Mouse (Mus musculus): ENCODE data around the gene Vmn1r192. TPM values are rescaled to one million over a fixed set of nuclear protein-coding genes. Genes with fewer than 3 reads are reported as not detected.
"Not testable (repeated sequence)": the region's sequence is repeated elsewhere in the genome, so short reads cannot be mapped to it uniquely, and the experiment has no call there.

Gene Vmn1r192
- not detected in 2 replicates for polyA plus RNA-seq (2015; fragmentation: Nextera tagmentation; extraction: Ambion mirVana)

DNA sequence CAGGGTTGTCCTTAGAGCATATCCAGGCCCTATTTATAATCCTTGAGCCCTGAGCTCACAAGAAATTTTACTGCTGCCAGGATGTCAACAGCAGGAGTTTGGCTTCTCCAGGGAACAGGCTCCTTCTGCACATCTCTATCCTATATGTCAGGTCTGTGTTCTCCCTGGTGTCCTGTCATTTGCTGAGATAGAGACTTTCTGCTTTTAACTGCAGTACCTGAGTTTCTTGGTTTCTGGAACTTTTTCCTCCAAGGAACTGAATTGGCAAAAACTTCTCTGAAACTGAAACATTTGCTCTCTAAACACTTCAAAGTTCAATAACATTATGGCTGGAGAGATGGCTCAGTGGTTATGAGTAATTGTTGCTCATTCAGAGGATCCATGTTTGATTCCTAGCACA is at the start of gene Vmn1r192:
TSS of gene Vmn1r192 (minus strand) at position 101 of the 400 bp plus-strand sequence.
- Histone ChIP-seq H3K9me3 (replicated peaks) (no peaks in the 10 kb centered on the region), H3K36me3 (no peaks in the 10 kb centered on the region), H3K27me3 (no peaks in the 10 kb centered on the region), H3K4me2 (no peak within 1 kb of the TSS), H3K27ac (no peak within 1 kb of the TSS), H3K9ac (no peak within 1 kb of the TSS), H3K4me1 (replicated peaks) (no peaks in the 10 kb centered on the region), H3K4me3 (replicated peaks) (no peak within 1 kb of the TSS)
- DNase-seq (no peak), ATAC-seq (ENCODE audit: low read depth) (no peak)

DNA sequence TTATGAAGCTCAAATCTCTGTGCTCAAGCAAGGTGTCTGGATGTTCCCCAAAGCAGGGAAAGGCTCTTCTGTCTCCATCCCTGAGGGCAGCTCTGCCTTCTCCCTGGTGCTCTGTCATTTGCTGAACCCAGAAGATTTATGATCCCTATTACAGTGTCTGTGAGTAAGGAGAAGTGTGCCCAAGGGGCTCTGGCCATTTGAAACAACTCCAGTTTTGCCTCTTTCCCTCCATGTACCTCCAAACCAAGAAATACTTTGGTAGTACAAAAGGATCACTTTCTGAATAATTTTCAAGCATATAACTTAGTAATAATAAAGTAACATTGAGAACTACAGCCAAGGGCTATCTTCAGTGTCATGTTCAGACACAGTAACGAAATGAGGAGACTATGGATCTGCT is 32.1 kb upstream of the Vmn1r192 start, which contains the start of gene Vmn1r193:
TSS of gene Vmn1r193 (minus strand) at position 101 of the 400 bp plus-strand sequence.
- WGBS (ENCODE audit: insufficient replicate concordance): 40% methylated on average over 1 of the region's 1 CpGs
- H3K27me3 ChIP-seq; H3K9me3 ChIP-seq (replicated peaks); H3K4me3 ChIP-seq (replicated peaks); ATAC-seq (ENCODE audit: low read depth); H3K4me1 ChIP-seq (replicated peaks); H3K4me2 ChIP-seq; H3K9ac ChIP-seq; H3K36me3 ChIP-seq; DNase-seq; H3K27ac ChIP-seq: not testable (repeated sequence)

DNA sequence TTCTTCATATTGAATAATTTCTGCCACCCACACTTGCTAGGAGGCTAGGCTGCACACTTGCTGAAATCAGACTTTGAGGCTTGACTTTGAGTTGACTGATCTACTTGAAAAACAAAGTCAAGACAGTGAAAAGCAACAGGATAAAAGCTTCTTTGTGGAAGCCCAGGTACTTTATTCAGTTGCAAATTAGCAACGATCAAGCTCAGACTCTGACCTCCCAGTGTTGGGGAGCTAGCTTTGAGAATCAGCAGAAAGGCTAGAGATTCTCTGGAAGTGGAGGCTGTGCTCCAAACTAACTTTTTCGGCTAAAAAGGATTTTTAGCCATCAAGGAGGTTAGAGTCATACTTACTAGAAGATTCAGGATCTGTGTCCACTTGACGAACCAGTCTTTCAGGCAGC is 1.8 kb upstream of the Vmn1r192 start:
- not testable (repeated sequence) for H3K36me3 ChIP-seq; H3K9me3 ChIP-seq (replicated peaks); H3K9ac ChIP-seq; H3K27me3 ChIP-seq; H3K4me2 ChIP-seq; DNase-seq; H3K4me3 ChIP-seq (replicated peaks); H3K27ac ChIP-seq; H3K4me1 ChIP-seq (replicated peaks); ATAC-seq (ENCODE audit: low read depth)
- 59% methylated on average over 3 of the region's 3 CpGs for WGBS (ENCODE audit: insufficient replicate concordance)

- ATAC-seq (ENCODE audit: low read depth): no peak
Measured at GRCm38 (mm10) chr13:22190385-22190784, 556 bp downstream of the Vmn1r192 start.

GRCm38 (mm10) chr13:22189313-22189712 is 1.6 kb downstream of the Vmn1r192 start:
- no peak overlapping the region for H3K9ac ChIP-seq
- H3K4me1 ChIP-seq (replicated peaks): no peaks in the 10 kb centered on the region
- no peaks in the 10 kb centered on the region for H3K27me3 ChIP-seq
- 66% methylated on average over 2 of the region's 2 CpGs for WGBS (ENCODE audit: insufficient replicate concordance)
- H3K4me3 ChIP-seq (replicated peaks): no peak overlapping the region
- no peak overlapping the region for H3K4me2 ChIP-seq
- no peak overlapping the region for H3K27ac ChIP-seq
- no peaks in the 10 kb centered on the region for H3K36me3 ChIP-seq
- no peaks in the 10 kb centered on the region for H3K9me3 ChIP-seq (replicated peaks)
- DNase-seq (no peak), ATAC-seq (ENCODE audit: low read depth) (no peak)

More at GRCm38 (mm10) chr13:22190385-22190784, 556 bp downstream of the Vmn1r192 start:
- Histone ChIP-seq H3K36me3 (no peaks in the 10 kb centered on the region), H3K4me1 (replicated peaks) (no peaks in the 10 kb centered on the region), H3K9ac (no peak overlapping the region), H3K4me3 (replicated peaks) (no peak overlapping the region), H3K4me2 (no peak overlapping the region), H3K27me3 (no peaks in the 10 kb centered on the region), H3K27ac (no peak overlapping the region), H3K9me3 (replicated peaks) (no peaks in the 10 kb centered on the region)
- DNase-seq: no peak
- WGBS (ENCODE audit: insufficient replicate concordance): 71% methylated on average over 2 of the region's 2 CpGs

- WGBS (ENCODE audit: insufficient replicate concordance): 80% methylated on average over 1 of the region's 1 CpGs
- no peak for ATAC-seq (ENCODE audit: low read depth)
- no peaks in the 10 kb centered on the region for H3K4me1 ChIP-seq (replicated peaks)
Measured at GRCm38 (mm10) chr13:22183869-22184268, 7.1 kb downstream of the Vmn1r192 start, which contains the start of gene Vmn1r191. TSS of gene Vmn1r191 (minus strand) at chr13:22183969.

DNA sequence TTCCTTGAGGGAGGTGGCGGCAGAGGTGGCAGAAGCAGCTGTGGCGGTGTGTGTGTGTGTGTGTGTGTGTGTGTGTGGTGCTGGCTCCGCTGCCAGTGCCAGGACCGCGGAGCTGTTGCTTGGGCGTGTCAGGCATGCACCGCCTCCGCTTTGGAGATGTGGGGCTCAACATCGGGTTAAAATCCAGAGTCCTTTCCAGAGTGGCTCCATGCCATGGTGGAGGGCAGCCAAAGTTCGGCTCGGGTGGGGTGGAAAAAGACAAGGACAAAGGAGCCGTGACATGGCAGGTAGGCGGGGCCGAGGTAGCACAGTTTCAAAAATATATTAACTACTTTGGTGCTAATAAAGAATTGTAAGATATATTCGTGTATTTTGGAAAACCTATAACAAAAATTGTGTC is 22.5 kb downstream of the Vmn1r192 start:
- Histone ChIP-seq H3K9me3 (replicated peaks) (0 out of 2 replicates have a peak, but pooled peaks cover 7% of the 10 kb centered on the region), H3K4me2 (no peak overlapping the region), H3K9ac (no peak overlapping the region), H3K4me1 (replicated peaks) (no peaks in the 10 kb centered on the region), H3K36me3 (no peaks in the 10 kb centered on the region), H3K27ac (no peak overlapping the region), H3K27me3 (no peaks in the 10 kb centered on the region), H3K4me3 (replicated peaks) (no peak overlapping the region)
- ATAC-seq (ENCODE audit: low read depth) (no peak), DNase-seq (no peak)
- WGBS (ENCODE audit: insufficient replicate concordance): 83% methylated on average over 15 of the region's 15 CpGs

More at GRCm38 (mm10) chr13:22183869-22184268, 7.1 kb downstream of the Vmn1r192 start, which contains the start of gene Vmn1r191:
- H3K4me2 ChIP-seq: no peak within 1 kb of the TSS
- H3K36me3 ChIP-seq: no peaks in the 10 kb centered on the region
- no peaks in the 10 kb centered on the region for H3K27me3 ChIP-seq
- H3K27ac ChIP-seq: no peak within 1 kb of the TSS
- no peak within 1 kb of the TSS for H3K9ac ChIP-seq
- no peaks in the 10 kb centered on the region for H3K9me3 ChIP-seq (replicated peaks)
- H3K4me3 ChIP-seq (replicated peaks): no peak within 1 kb of the TSS
- DNase-seq: no peak

DNA sequence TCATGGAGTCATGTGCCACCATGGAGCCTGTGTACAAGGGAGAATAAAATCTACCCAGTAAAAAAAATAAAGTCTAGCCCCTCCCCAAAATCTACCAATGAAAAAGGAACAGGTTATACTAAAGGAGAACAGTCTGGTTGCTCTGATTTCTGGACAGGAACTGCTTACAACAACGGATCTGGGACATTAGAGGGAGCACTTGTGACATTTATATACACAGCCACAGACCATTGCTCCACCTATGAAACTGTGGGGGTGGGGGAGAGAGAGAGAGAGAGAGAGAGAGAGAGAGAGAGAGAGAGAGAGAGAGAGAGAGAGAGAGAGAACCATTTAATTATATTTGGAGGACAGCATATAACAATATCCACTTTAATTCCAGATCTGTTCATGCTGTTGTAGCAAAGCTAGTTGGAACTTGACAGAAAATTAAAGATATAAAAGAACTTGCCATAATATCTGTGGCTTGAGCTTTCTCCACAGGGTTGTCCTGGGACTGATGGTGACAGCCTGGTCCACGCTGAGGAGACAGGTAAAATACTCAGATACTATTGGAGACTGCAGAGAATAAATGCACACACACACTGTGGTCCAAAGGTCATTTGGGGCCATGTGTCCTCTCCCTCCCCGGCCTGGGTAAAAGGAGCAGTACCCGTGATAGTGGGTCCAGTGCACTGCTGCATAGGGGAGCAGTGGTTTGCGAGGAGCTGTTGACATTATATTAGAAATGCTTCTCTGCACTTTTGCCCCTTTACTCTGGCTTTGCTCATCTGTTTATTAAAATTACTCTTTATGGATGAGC is 54.2 kb downstream of the Vmn1r192 start:
- not testable (repeated sequence) for DNase-seq; H3K27me3 ChIP-seq; H3K27ac ChIP-seq; H3K4me3 ChIP-seq (replicated peaks); H3K4me2 ChIP-seq; ATAC-seq (ENCODE audit: low read depth); H3K9me3 ChIP-seq (replicated peaks); H3K4me1 ChIP-seq (replicated peaks); H3K9ac ChIP-seq; H3K36me3 ChIP-seq
- 52% methylated on average over 5 of the region's 5 CpGs for WGBS (ENCODE audit: insufficient replicate concordance)

Small RNAs within 50 kb of the gene (microRNA-seq; reads per million reads assigned to microRNA genes)
- gene Gm23282 (not detected), gene Gm25084 (not detected)

Other genes starting within 250 kb of the Vmn1r192 start
- gene Zfp184, start 246.0 kb downstream of the Vmn1r192 start, polyA plus RNA-seq (2015; fragmentation: Nextera tagmentation; extraction: Ambion mirVana): 0.89 and 1.0 TPM in 2 replicates
- gene Pom121l2, start 209.9 kb downstream of the Vmn1r192 start, polyA plus RNA-seq (2015; fragmentation: Nextera tagmentation; extraction: Ambion mirVana): not detected in 2 replicates
- gene Prss16, start 181.4 kb downstream of the Vmn1r192 start, polyA plus RNA-seq (2015; fragmentation: Nextera tagmentation; extraction: Ambion mirVana): 0.25 and 0.39 TPM in 2 replicates
- gene Hist1h2ah, start 155.6 kb downstream of the Vmn1r192 start, polyA plus RNA-seq (2015; fragmentation: Nextera tagmentation; extraction: Ambion mirVana): 3.6 and 18.3 TPM in 2 replicates
- 3.5 and 3.7 TPM in 2 replicates for gene Hist1h2bk, start 155.3 kb downstream of the Vmn1r192 start, polyA plus RNA-seq (2015; fragmentation: Nextera tagmentation; extraction: Ambion mirVana)
- 38.8 and 52.6 TPM in 2 replicates for gene Hist1h4i, start 149.8 kb downstream of the Vmn1r192 start, polyA plus RNA-seq (2015; fragmentation: Nextera tagmentation; extraction: Ambion mirVana)
- gene Hist1h2ag, start 148.2 kb downstream of the Vmn1r192 start, polyA plus RNA-seq (2015; fragmentation: Nextera tagmentation; extraction: Ambion mirVana): 17.9 and 18.6 TPM in 2 replicates
- gene Hist1h2bj, start 147.9 kb downstream of the Vmn1r192 start, polyA plus RNA-seq (2015; fragmentation: Nextera tagmentation; extraction: Ambion mirVana): 11.6 and 16.7 TPM in 2 replicates
- not detected in 2 replicates for gene Vmn1r188, start 106.7 kb downstream of the Vmn1r192 start, polyA plus RNA-seq (2015; fragmentation: Nextera tagmentation; extraction: Ambion mirVana)
- gene Vmn1r189, start 85.3 kb downstream of the Vmn1r192 start, polyA plus RNA-seq (2015; fragmentation: Nextera tagmentation; extraction: Ambion mirVana): not detected in 2 replicates
- gene Vmn1r191, start 7.2 kb downstream of the Vmn1r192 start, polyA plus RNA-seq (2015; fragmentation: Nextera tagmentation; extraction: Ambion mirVana): not detected in 2 replicates
- gene Vmn1r193, start 32.0 kb upstream of the Vmn1r192 start, polyA plus RNA-seq (2015; fragmentation: Nextera tagmentation; extraction: Ambion mirVana): not detected in 2 replicates
- not detected in 2 replicates for gene Vmn1r194, start 53.1 kb upstream of the Vmn1r192 start, polyA plus RNA-seq (2015; fragmentation: Nextera tagmentation; extraction: Ambion mirVana)
- not detected in 2 replicates for gene Vmn1r195, start 79.4 kb upstream of the Vmn1r192 start, polyA plus RNA-seq (2015; fragmentation: Nextera tagmentation; extraction: Ambion mirVana)
- gene Vmn1r196, start 98.8 kb upstream of the Vmn1r192 start, polyA plus RNA-seq (2015; fragmentation: Nextera tagmentation; extraction: Ambion mirVana): not detected in 2 replicates
- gene Vmn1r197, start 133.4 kb upstream of the Vmn1r192 start, polyA plus RNA-seq (2015; fragmentation: Nextera tagmentation; extraction: Ambion mirVana): not detected in 2 replicates
- not detected in 2 replicates for gene Vmn1r198, start 159.2 kb upstream of the Vmn1r192 start, polyA plus RNA-seq (2015; fragmentation: Nextera tagmentation; extraction: Ambion mirVana)
- gene Vmn1r199, start 188.7 kb upstream of the Vmn1r192 start, polyA plus RNA-seq (2015; fragmentation: Nextera tagmentation; extraction: Ambion mirVana): not detected in 2 replicates
- gene Vmn1r200, start 199.2 kb upstream of the Vmn1r192 start, polyA plus RNA-seq (2015; fragmentation: Nextera tagmentation; extraction: Ambion mirVana): not detected in 2 replicates

Data from liver, embryonic 13.5 days (tissue).